Mouse (Mus musculus) midbrain, embryonic 11.5 days (tissue): Measurements from ENCODE around the gene Bnc1. TPM values are rescaled to one million over a fixed set of nuclear protein-coding genes. Genes with fewer than 3 reads are reported as not detected.

Source experiments
- ATAC-seq: fragments of 200-750 bp; cut with Nextera tagmentation; 2 replicates; pipeline ENCODE4 v1.8.0; 2017; ENCODE audit warnings: moderate TSS enrichment, moderate library complexity; ENCODE audit not compliant: low FRiP score
- DNase-seq: peaks from one replicate; pipeline ENCODE4 v3.0.0; 2015; ENCODE audit warnings: low spot score; ENCODE audit errors: missing footprints
- H3K27ac ChIP-seq: fragments of 300-500 bp; sonication (generic); 2 replicates; pipeline ENCODE4 v1.5.1; 2014; ENCODE audit warnings: low read depth, low read length
- H3K27me3 ChIP-seq: fragments of 300-500 bp; sonication (generic); 2 replicates; pipeline ENCODE4 v1.6.1; 2014; ENCODE audit warnings: mild to moderate bottlenecking, low read length, moderate library complexity, mixed read lengths; ENCODE audit not compliant: control insufficient read depth, insufficient read depth
- H3K36me3 ChIP-seq: fragments of 300-500 bp; sonication (generic); 2 replicates; pipeline ENCODE4 v1.6.1; 2014; ENCODE audit warnings: mild to moderate bottlenecking, low read length, moderate library complexity, mixed read lengths; ENCODE audit not compliant: control insufficient read depth, insufficient read depth
- H3K4me1 ChIP-seq: fragments of 300-500 bp; sonication (generic); 2 replicates; pipeline ENCODE4 v1.6.1; 2014; ENCODE audit warnings: low read length; ENCODE audit not compliant: control insufficient read depth, insufficient read depth
- H3K4me2 ChIP-seq: fragments of 300-500 bp; sonication (generic); 2 replicates; pipeline ENCODE4 v1.6.1; 2014; ENCODE audit warnings: mild to moderate bottlenecking, moderate library complexity
- H3K4me3 ChIP-seq: fragments of 300-500 bp; sonication (generic); 2 replicates; pipeline ENCODE4 v1.5.1; 2014; ENCODE audit warnings: low read depth, low read length
- H3K9ac ChIP-seq: fragments of 300-500 bp; sonication (generic); 2 replicates; pipeline ENCODE4 v1.6.1; 2014; ENCODE audit warnings: low read length
- H3K9me3 ChIP-seq: fragments of 300-500 bp; sonication (generic); 2 replicates; pipeline ENCODE4 v1.6.1; 2016; ENCODE audit warnings: low read length; ENCODE audit not compliant: control insufficient read depth
- WGBS: fragments of 180-500 bp; shearing (Covaris S2); extraction: QIAGEN DNeasy Blood & Tissue Kit; methylation state at CpG from one replicate; pipeline ENCODE4 v1.1.7; 2014; 5-methylcytosine and 5-hydroxymethylcytosine counted together
- polyA plus RNA-seq: library from polyadenylated mRNA; unstranded; fragments of >200 nt; fragmentation: Nextera tagmentation; extraction: Ambion mirVana; gene quantifications from 2 replicates; pipeline ENCODE4 v1.2.1, GENCODE M21; 2014

Bnc1 gene
- polyA plus RNA-seq, 1 experiment from 2014 or later = 0.44 TPM

DNA sequence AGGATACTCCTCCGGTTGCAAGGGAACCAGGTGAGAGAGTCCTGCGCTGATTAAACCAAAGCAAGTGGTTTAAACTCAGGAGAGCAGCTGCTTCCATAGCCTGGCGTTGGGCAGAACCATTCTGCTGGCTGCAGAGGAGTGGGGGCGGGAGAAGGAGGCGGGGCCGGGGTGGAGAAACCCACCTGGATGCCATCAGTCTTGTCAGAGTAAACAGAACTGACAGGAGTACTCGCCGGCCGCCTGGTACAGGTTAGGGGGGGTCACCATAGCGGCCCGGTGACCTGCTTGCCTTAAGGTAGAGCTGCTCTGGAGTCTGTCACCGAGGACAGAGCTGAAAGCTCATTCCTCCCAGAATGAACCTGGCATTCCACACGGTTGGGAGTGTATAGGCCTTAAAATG lies 20.4 kb upstream of the Bnc1 start:
- H3K36me3 ChIP-seq = no peaks in the 10 kb centered on the region
- DNase-seq (no peak), ATAC-seq (no peak)

DNA sequence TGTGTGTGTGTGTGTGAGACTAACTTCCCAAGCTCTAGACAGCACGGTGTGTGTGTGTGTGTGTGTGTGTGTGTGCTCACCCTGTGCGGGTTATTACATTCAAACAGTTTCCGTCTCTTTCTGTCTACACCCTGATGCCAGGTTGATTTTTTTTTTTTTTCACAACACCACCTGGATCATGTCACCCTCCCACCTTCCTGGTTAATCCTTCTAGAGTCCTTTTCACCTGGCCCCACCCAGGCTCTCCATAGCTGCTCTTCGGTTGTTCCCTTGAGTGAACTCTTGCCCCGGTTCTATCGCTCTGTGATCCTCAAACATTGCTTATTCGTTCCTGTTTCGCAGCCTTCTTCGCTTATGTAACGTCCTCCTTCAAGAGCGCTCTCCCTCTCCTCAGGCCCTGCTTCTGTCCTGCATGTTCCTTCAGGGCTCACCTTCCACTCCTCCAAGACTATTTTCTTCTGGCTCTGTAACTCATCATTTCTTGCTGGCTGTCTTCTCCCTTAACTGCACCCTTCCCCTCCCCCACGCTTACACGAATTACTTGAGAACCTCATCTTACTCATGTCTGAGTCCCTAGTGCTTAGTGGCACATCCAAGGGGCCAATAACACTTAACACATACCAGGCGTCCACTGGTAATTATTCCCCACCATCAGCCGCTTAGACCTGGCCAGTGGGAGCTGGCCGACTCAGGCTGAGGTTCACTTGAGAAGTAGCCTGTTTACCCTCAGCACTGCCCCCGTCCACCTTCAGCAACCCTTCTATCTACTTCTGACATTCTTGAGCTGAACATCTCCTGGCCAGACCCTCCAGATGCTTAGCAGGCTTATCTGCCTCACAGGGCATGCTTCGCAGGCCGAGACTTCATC lies 19.7 kb upstream of the Bnc1 start:
- H3K36me3 ChIP-seq = no peaks in the 10 kb centered on the region
- H3K9me3 ChIP-seq = no peaks in the 10 kb centered on the region
- no peaks in the 10 kb centered on the region for H3K27me3 ChIP-seq
- no peaks in the 10 kb centered on the region for H3K4me1 ChIP-seq
- H3K27ac ChIP-seq = no peak overlapping the region
- no peak for DNase-seq
- H3K9ac ChIP-seq = no peak overlapping the region
- 72% methylated on average over 19 of the region's 19 CpGs for WGBS
- no peak for ATAC-seq
- no peak overlapping the region for H3K4me3 ChIP-seq
- H3K4me2 ChIP-seq = no peak overlapping the region

More for the DNA sequence above, 20.4 kb upstream of the Bnc1 start:
- WGBS = 25% methylated on average over 13 of the region's 13 CpGs
- Histone ChIP-seq H3K4me1 (no peaks in the 10 kb centered on the region; the same call in 1 of the 2 replicates), H3K4me2 (no peak overlapping the region), H3K4me3 (no peak overlapping the region), H3K9me3 (no peaks in the 10 kb centered on the region), H3K27me3 (no peaks in the 10 kb centered on the region), H3K9ac (no peak overlapping the region), H3K27ac (no peak overlapping the region)

DNA sequence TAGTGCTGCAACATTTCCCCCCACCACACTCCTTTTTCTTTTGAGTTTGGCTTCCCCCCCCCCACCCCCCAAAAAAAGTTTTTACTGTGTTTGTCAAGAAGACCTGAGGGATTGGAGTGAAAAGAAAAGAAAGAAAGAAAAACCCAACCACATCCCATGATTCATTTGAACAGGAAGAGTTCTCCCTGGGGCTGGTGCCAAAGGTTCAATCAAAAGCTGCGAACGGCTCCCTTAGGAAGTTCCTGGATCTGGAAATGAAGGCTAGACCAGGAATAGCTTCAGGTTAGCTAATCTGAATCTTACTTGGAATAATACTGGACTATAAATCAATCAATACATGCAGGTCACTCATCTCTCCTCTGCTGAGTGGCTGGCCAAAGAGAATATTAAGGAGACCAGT lies 15.1 kb upstream of the Bnc1 start:
- H3K4me3 ChIP-seq = no peak overlapping the region
- 73% methylated on average over 2 of the region's 2 CpGs for WGBS
- DNase-seq = no peak
- H3K36me3 ChIP-seq = no peaks in the 10 kb centered on the region
- no peak overlapping the region for H3K27ac ChIP-seq
- H3K27me3 ChIP-seq = no peaks in the 10 kb centered on the region
- H3K9me3 ChIP-seq = no peaks in the 10 kb centered on the region
- ATAC-seq = no peak
- H3K4me1 ChIP-seq = no peaks in the 10 kb centered on the region
- no peak overlapping the region for H3K4me2 ChIP-seq
- no peak overlapping the region for H3K9ac ChIP-seq

DNA sequence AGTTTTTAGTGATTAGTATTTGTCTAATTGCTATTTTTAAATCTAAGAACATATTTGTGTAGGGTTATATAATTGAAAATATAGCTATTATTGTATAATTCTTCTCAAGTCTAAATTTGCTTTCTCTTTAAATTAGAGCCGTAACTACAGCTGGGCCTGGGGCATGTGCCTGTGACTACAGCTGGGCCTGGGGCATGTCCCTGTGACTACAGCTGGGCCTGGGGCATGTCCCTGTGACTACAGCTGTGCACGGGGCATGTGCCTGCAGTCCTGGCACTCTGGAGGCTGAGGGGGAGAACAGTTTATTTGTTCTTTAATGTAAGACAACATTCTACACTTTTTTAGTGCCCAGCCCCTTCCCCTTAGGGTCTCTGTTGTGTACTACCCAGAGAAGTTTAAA lies 12.1 kb upstream of the Bnc1 start:
- ATAC-seq (no peak), DNase-seq (no peak)
- H3K4me1 ChIP-seq = no peaks in the 10 kb centered on the region
- H3K27ac ChIP-seq = no peak overlapping the region
- no peaks in the 10 kb centered on the region for H3K9me3 ChIP-seq
- H3K36me3 ChIP-seq = no peaks in the 10 kb centered on the region
- no peaks in the 10 kb centered on the region for H3K27me3 ChIP-seq
- no peak overlapping the region for H3K4me3 ChIP-seq
- H3K4me2 ChIP-seq = no peak overlapping the region
- WGBS = 68% methylated on average over 2 of the region's 2 CpGs
- H3K9ac ChIP-seq = no peak overlapping the region

DNA sequence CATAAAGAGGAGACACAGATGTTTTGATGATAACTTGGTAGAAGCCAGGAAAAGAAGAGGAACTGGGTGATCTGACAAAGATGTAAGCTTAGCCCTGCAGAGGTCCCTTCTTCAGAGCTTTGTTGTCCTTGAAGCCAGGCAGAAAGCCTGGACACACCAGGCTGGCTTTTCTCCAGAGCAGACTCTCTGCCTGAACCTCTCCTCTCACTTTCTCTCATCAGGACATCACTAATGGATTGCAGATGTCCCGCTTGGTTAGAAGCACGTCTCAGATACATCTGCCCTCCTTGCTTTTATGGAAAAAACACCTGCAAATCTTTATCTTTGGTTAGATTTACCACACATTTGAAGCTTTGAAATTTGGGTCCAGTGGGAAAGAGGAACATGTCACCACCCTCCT lies 7.7 kb upstream of the Bnc1 start:
- H3K4me1 ChIP-seq = no peaks in the 10 kb centered on the region
- H3K9ac ChIP-seq = no peak overlapping the region
- no peaks in the 10 kb centered on the region for H3K36me3 ChIP-seq
- no peak overlapping the region for H3K4me2 ChIP-seq
- no peak overlapping the region for H3K27ac ChIP-seq
- H3K27me3 ChIP-seq = peaks cover 3% of the 10 kb centered on the region; the same call in 1 of the 2 replicates
- DNase-seq = no peak
- H3K4me3 ChIP-seq = no peak overlapping the region
- no peaks in the 10 kb centered on the region for H3K9me3 ChIP-seq
- ATAC-seq = no peak
- 75% methylated on average over 2 of the region's 2 CpGs for WGBS

DNA sequence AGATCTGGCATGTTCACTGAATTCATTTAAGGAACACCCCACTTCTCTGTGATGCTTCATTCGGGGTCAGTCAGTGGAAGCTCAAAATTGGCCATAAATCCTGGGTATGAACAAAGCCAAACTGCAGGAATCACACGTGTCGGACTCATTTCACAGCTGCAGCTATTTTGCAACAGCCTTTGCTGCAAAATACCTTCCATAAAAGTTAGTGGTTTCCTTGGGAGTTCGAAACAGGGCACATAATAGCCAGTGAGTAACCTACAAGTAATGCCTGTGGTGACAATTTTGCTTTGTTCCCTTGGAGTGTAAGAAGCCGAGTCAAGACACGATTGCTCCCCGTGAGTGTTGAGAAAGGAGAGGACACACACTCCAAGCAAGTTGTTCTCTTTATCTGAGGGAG lies 7.3 kb upstream of the Bnc1 start:
- WGBS = 81% methylated on average over 7 of the region's 7 CpGs
- Histone ChIP-seq H3K9me3 (no peaks in the 10 kb centered on the region), H3K4me1 (no peaks in the 10 kb centered on the region), H3K27me3 (peaks cover 6% of the 10 kb centered on the region), H3K4me3 (no peak overlapping the region), H3K36me3 (no peaks in the 10 kb centered on the region), H3K4me2 (no peak overlapping the region), H3K27ac (no peak overlapping the region), H3K9ac (no peak overlapping the region)
- ATAC-seq = no peak
- no peak for DNase-seq

DNA sequence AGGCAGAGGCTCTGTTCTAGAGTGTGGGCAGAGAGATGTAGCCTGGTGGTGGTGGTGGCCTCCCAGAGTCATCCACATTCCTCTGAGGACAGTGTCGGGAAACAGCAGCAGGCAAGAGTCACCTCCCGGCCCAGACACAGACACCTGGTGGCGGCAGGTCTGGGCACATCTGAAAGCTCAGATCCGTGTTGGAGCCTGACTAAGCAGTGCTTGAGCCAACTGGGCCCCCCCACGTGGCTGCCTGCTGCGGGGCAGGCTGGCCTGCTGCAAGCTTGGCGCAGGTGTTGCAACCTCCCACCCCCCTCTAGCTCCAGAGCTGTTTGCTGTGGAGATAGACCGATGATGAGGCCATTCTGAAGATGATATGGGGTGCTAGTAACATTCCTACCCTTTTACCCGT lies 3.9 kb upstream of the Bnc1 start:
- H3K9me3 ChIP-seq = no peaks in the 10 kb centered on the region
- WGBS = 32% methylated on average over 9 of the region's 9 CpGs
- no peak overlapping the region for H3K4me2 ChIP-seq
- H3K4me3 ChIP-seq = no peak overlapping the region
- no peak overlapping the region for H3K9ac ChIP-seq
- ATAC-seq (no peak), DNase-seq (no peak)
- peaks cover 38% of the 10 kb centered on the region for H3K27me3 ChIP-seq
- peaks cover 9% of the 10 kb centered on the region for H3K4me1 ChIP-seq
- H3K27ac ChIP-seq = no peak overlapping the region
- no peaks in the 10 kb centered on the region for H3K36me3 ChIP-seq

DNA sequence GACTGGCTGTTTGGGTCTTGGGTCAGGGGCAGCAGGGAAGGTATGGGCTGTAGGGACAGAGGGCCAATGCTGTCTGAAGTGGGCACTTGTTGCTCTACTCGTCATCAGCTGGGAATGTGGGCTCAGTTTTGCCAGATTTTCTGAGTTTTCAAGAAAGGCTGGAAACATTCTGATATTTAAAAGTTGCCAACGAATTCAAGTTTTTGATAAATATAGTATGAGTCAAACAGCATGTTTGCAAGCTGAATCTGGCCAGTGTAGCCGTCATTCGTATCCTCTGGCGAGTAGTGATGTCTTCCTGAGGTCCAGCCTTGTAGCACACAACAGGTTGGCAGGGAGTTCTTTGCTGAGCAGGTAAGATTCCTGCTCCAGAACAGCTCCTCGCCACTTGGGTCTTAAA lies 3.0 kb upstream of the Bnc1 start:
- Histone ChIP-seq H3K9me3 (no peaks in the 10 kb centered on the region), H3K4me3 (no peak overlapping the region), H3K9ac (no peak overlapping the region), H3K27ac (no peak overlapping the region), H3K36me3 (no peaks in the 10 kb centered on the region), H3K4me2 (no peak overlapping the region), H3K4me1 (peaks cover 9% of the 10 kb centered on the region), H3K27me3 (peaks cover 44% of the 10 kb centered on the region)
- 82% methylated on average over 6 of the region's 6 CpGs for WGBS
- DNase-seq (no peak), ATAC-seq (no peak)

DNA sequence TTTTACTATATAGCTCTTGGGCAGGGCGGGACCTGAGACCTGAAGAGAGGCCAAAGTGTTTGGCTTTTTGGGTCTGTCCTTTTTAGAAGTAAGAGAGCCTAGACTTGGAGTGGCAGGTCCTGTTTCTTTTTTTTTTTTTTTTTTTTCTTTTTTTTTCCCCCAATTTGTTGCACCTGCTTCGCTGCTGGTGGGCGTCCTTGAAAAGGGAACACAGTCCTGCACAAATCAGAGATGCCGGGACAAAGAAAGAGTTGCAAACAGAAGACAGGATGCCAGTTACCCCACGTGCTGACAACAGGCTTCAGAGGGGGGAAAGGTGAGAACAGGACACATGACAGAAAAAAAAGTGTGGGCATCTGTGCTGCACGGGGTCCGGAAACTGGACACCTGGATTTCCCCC lies 1.0 kb upstream of the Bnc1 start:
- H3K9me3 ChIP-seq = no peaks in the 10 kb centered on the region
- H3K4me1 ChIP-seq = peaks cover 9% of the 10 kb centered on the region
- no peaks in the 10 kb centered on the region for H3K36me3 ChIP-seq
- DNase-seq (no peak), ATAC-seq (no peak)
- H3K27ac ChIP-seq = no peak overlapping the region
- no peak overlapping the region for H3K9ac ChIP-seq
- H3K27me3 ChIP-seq = peaks cover 55% of the 10 kb centered on the region
- H3K4me3 ChIP-seq = no peak overlapping the region
- WGBS = 33% methylated on average over 7 of the region's 7 CpGs
- no peak overlapping the region for H3K4me2 ChIP-seq
